Mouse (Mus musculus): ENCODE results near the gene Arl11. TPM values are rescaled to one million over a fixed set of nuclear protein-coding genes. Genes with fewer than 3 reads are reported as not detected.
"Not testable (repeated sequence)": the region's sequence is repeated elsewhere in the genome, so short reads cannot be mapped to it uniquely, and the experiment has no call there.

The Arl11 gene
- polyA plus RNA-seq, 1 experiment, result not detected

DNA sequence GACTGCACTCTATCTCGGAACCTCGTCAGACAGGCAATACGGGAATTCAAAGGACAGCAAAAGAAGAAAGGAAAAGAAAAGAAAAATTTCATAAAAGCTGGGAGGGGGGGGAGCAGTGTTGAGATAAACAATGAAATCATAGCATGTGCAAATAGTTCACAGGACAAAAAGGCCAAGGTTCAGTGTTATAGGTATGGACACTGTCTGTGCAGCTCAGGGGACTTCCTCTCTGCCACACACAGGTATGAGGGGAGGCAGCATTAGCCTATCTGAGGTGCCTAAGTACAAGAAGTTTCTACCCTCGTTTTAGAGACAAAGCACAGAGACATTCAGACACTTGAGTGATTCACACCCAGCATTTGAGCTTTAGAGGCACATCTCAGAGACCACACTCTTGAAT, 11.6 kb downstream of the Arl11 start:
- H3ac ChIP-seq (ENCODE audit: control insufficient read depth, insufficient read length), result no peak overlapping the region
- TF ChIP-seq MYOD1 (IDR thresholded peaks at IDR 0.05; ENCODE audit: control insufficient read depth in 1 of 3, insufficient read length in 2 of 3, low read depth in 2 of 3), result no peak
- no peak for TF ChIP-seq CEBPB (IDR thresholded peaks at IDR 0.05; ENCODE audit: insufficient read depth, poor library complexity, severe bottlenecking)
- TF ChIP-seq POLR2AphosphoS2 (IDR thresholded peaks at IDR 0.05; ENCODE audit: insufficient read length, low read depth), result no peak
- no peak for TF ChIP-seq POLR2A (IDR thresholded peaks at IDR 0.05; ENCODE audit: insufficient read length, low read depth)
- TF ChIP-seq USF1 (IDR thresholded peaks at IDR 0.05; ENCODE audit: low read depth), result no peak
- no peak for TF ChIP-seq REST (IDR thresholded peaks at IDR 0.05; ENCODE audit: insufficient read depth, insufficient read length)
- TF ChIP-seq TCF12 (IDR thresholded peaks at IDR 0.05; ENCODE audit: insufficient read depth, poor library complexity, severe bottlenecking), result no peak
- no peak for TF ChIP-seq MYOG (IDR thresholded peaks at IDR 0.05; ENCODE audit: control insufficient read depth in 1 of 3, insufficient read depth in 1 of 3, insufficient read length in 2 of 3, low read depth in 2 of 3)
- no peak for TF ChIP-seq SRF (IDR thresholded peaks at IDR 0.05; ENCODE audit: control insufficient read depth, insufficient read length, low read depth)
- no peak for TF ChIP-seq TCF3 (IDR thresholded peaks at IDR 0.05; ENCODE audit: insufficient read length, low read depth)
- no peak for TF ChIP-seq MAX (IDR thresholded peaks at IDR 0.05; ENCODE audit: low read depth)
- TF ChIP-seq E2F4 (IDR thresholded peaks at IDR 0.05; ENCODE audit: insufficient read depth), result no peak
- no peaks in the 10 kb centered on the region for H3K79me2 ChIP-seq (ENCODE audit: control insufficient read depth, insufficient read depth)
- H3K4me2 ChIP-seq (ENCODE audit: low read depth), result no peak overlapping the region
- H3K4me3 ChIP-seq, result no peak overlapping the region
- no peaks in the 10 kb centered on the region for H3K36me3 ChIP-seq (ENCODE audit: control insufficient read depth, insufficient read depth)
- H3K27me3 ChIP-seq (ENCODE audit: control insufficient read depth, insufficient read depth, insufficient read length), result no peaks in the 10 kb centered on the region

DNA sequence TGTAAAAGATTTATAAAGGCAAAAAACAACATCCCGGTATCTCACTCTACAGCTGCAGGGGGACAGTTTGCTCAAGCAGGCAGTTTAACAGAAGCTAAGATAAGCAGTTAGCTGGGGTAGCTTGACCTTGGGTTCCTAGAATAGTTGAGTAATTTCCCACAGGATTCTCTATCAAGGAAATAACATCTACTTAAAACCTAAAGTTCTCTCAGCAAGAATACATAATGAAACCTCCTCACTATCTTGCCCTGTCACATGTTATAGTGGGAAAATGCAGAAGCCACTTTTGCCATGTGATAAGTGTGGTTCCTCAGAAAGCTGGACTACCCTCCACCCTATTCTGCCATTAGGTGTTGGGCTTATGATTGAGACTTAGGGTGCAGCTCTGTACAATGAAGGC, 13.2 kb downstream of the Arl11 start:
- Histone ChIP-seq H3K27me3 (ENCODE audit: control insufficient read depth, insufficient read depth, insufficient read length) (no peaks in the 10 kb centered on the region), H3K79me2 (ENCODE audit: control insufficient read depth, insufficient read depth) (no peaks in the 10 kb centered on the region), H3K4me3 (no peak overlapping the region), H3K36me3 (ENCODE audit: control insufficient read depth, insufficient read depth) (no peaks in the 10 kb centered on the region), H3ac (ENCODE audit: control insufficient read depth, insufficient read length) (no peak overlapping the region), H3K4me2 (ENCODE audit: low read depth) (no peak overlapping the region)
- TF ChIP-seq CEBPB (IDR thresholded peaks at IDR 0.05; ENCODE audit: insufficient read depth, poor library complexity, severe bottlenecking) (no peak), USF1 (IDR thresholded peaks at IDR 0.05; ENCODE audit: low read depth) (no peak)

DNA sequence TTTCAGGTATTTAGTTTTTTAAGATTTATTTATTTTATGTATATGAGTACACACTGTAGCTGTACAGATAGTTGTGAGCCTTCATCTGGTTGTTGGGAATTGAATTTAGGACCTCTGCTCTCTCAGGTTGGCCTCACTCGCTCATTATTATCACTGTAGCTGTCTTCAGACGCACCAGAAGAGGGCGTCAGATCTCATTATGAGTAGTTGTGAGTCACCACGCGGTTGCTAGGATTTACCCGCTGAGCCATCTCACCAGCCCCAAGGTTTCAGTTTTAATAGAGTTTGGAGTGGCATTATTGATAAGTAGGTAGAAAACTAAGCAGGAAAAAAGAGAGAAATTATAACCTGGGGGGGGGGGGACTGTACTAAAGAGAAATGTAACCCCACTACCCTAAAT, 17.5 kb downstream of the Arl11 start:
- H3K36me3 ChIP-seq (ENCODE audit: control insufficient read depth, insufficient read depth); H3K79me2 ChIP-seq (ENCODE audit: control insufficient read depth, insufficient read depth); H3K4me3 ChIP-seq; H3ac ChIP-seq (ENCODE audit: control insufficient read depth, insufficient read length); H3K27me3 ChIP-seq (ENCODE audit: control insufficient read depth, insufficient read depth, insufficient read length): not testable (repeated sequence)
- peak overlapping the region; percentile 51 for H3K4me2 ChIP-seq (ENCODE audit: low read depth)

DNA sequence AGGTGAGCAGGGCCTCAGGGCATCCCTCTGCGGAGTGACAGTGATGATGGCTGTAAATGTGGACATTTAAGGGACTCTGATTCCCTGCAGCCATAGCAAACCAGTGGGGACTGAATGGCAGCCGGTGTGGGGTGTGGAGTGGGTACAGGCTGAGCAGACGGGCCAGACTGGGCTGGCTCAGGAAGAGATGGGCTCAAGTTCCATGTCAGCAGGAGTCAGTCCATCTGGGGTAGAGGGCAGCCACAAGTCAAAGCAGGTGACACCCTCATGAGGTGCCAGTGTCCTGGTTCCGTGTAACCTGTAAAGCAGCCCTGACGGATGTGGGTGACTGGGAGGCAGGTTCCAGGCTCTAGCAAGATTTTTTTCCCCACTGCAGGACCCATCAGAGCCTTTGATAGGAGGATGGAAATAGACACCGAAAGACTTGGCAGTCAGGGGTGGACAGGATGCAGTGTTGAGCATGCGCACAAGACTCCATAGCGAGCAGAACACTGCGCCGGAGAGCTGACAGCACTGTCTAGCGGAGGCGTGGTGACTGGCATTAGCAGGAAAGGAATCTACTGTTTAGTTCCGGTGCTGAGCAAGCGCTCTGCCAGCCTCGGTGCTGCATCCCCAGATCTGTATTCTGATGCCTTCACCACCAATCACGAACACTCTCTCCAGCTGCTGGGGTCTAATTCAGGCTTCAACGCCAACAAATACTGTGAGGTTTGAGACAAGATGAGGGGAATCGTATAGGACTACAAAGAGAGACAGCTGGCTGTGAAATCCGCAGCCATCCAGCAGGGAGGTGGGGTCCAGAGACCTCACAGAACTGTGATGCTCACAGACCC, 18.3 kb downstream of the Arl11 start:
- Histone ChIP-seq H3K4me2 (ENCODE audit: low read depth) (peak overlapping the region; percentile 56), H3K79me2 (ENCODE audit: control insufficient read depth, insufficient read depth) (no peaks in the 10 kb centered on the region), H3K27me3 (ENCODE audit: control insufficient read depth, insufficient read depth, insufficient read length) (no peaks in the 10 kb centered on the region), H3ac (ENCODE audit: control insufficient read depth, insufficient read length) (no peak overlapping the region), H3K36me3 (ENCODE audit: control insufficient read depth, insufficient read depth) (no peaks in the 10 kb centered on the region), H3K4me3 (no peak overlapping the region)
- TF ChIP-seq MAX (IDR thresholded peaks at IDR 0.05; ENCODE audit: low read depth) (no peak), CEBPB (IDR thresholded peaks at IDR 0.05; ENCODE audit: insufficient read depth, poor library complexity, severe bottlenecking) (no peak)

DNA sequence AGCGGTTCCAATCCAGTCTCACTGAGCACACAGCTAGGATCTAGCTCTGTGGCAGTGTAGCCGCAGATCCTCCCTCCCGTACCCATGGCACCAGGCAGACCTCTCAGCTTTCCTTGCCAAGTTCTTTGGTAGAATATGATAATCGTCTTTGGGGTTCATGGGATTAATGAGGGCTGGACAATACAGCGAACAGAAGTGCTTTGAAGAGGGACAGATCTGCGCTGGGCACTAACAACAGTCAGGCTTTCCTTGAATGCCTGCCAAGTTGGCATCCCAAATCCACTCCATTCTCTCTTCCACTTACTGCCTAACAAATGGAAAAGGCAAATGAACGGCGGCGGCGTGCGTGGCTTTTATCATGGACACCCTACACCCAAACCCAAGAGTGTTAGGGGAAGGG, 21.0 kb downstream of the Arl11 start:
- no peak overlapping the region for H3K4me3 ChIP-seq
- H3K4me2 ChIP-seq (ENCODE audit: low read depth), result peak overlapping the region; percentile 74
- H3K79me2 ChIP-seq (ENCODE audit: control insufficient read depth, insufficient read depth), result no peaks in the 10 kb centered on the region
- no peaks in the 10 kb centered on the region for H3K36me3 ChIP-seq (ENCODE audit: control insufficient read depth, insufficient read depth)
- no peak overlapping the region for H3ac ChIP-seq (ENCODE audit: control insufficient read depth, insufficient read length)
- TF ChIP-seq REST (IDR thresholded peaks at IDR 0.05; ENCODE audit: insufficient read depth, insufficient read length), result no peak
- no peak for TF ChIP-seq POLR2AphosphoS2 (IDR thresholded peaks at IDR 0.05; ENCODE audit: insufficient read length, low read depth)
- no peak for TF ChIP-seq TCF12 (IDR thresholded peaks at IDR 0.05; ENCODE audit: insufficient read depth, poor library complexity, severe bottlenecking)
- no peak for TF ChIP-seq MYOD1 (IDR thresholded peaks at IDR 0.05; ENCODE audit: control insufficient read depth in 1 of 3, insufficient read length in 2 of 3, low read depth in 2 of 3)
- TF ChIP-seq TCF3 (IDR thresholded peaks at IDR 0.05; ENCODE audit: insufficient read length, low read depth), result no peak
- TF ChIP-seq MAX (IDR thresholded peaks at IDR 0.05; ENCODE audit: low read depth), result no peak
- TF ChIP-seq CEBPB (IDR thresholded peaks at IDR 0.05; ENCODE audit: insufficient read depth, poor library complexity, severe bottlenecking), result no peak
- TF ChIP-seq POLR2A (IDR thresholded peaks at IDR 0.05; ENCODE audit: insufficient read length, low read depth), result no peak
- TF ChIP-seq E2F4 (IDR thresholded peaks at IDR 0.05; ENCODE audit: insufficient read depth), result no peak
- no peaks in the 10 kb centered on the region for H3K27me3 ChIP-seq (ENCODE audit: control insufficient read depth, insufficient read depth, insufficient read length)
